Mouse (Mus musculus) lung, adult 2 months (tissue): ENCODE measurements around the gene Tmem200b. TPM values are rescaled to one million over a fixed set of nuclear protein-coding genes. Genes with fewer than 3 reads are reported as not detected.

ENCODE experiments used
- DNase-seq: peaks from one replicate; pipeline ENCODE4 v3.0.0; 2022
- H3K4me1 ChIP-seq: fragments of 200-500 bp; 2 replicates; pipeline ENCODE4 v1.6.1; 2011; ENCODE audit warnings: low read length; ENCODE audit not compliant: control insufficient read depth, insufficient read depth
- H3K4me3 ChIP-seq: fragments of 200-500 bp; replicated peaks from 2 replicates; pipeline ENCODE3; 2011; ENCODE audit warnings: low read depth, mild to moderate bottlenecking, control low read depth, low read length; ENCODE audit errors: extremely low read depth
- CTCF ChIP-seq: fragments of 200-500 bp; IDR thresholded peaks from 2 replicates; pipeline ENCODE4 v1.5.1; 2011; ENCODE audit warnings: mild to moderate bottlenecking, low read length, control low read depth; ENCODE audit not compliant: insufficient read depth
- POLR2A ChIP-seq: fragments of 200-500 bp; IDR thresholded peaks from 2 replicates; pipeline ENCODE4 v1.6.1; 2011; ENCODE audit warnings: low read depth, mild to moderate bottlenecking, control low read depth, low read length, borderline replicate concordance; ENCODE audit errors: extremely low read depth
- WGBS: fragments of 180-500 bp; shearing (Covaris S2); methylation state at CpG from one replicate; pipeline ENCODE4 v1.1.7; 2018; 5-methylcytosine and 5-hydroxymethylcytosine counted together
- polyA plus RNA-seq: library from polyadenylated mRNA; depleted of rRNA; stranded (reverse); fragments of >200 nt; gene quantifications from 2 replicates; pipeline ENCODE4 v1.2.3, GENCODE M21; 2012; rRNA removed

Gene Tmem200b
- 24.8 and 45.1 TPM in 2 replicates for polyA plus RNA-seq

GRCm38 (mm10) chr4:131921461-131922346 is at the start of gene Tmem200b:
TSS of gene Tmem200b (plus strand) at chr4:131921771.
- WGBS = 2% methylated on average over 119 of the region's 130 CpGs
- Histone ChIP-seq H3K4me3 (peak within 1 kb of the TSS; percentile 58), H3K4me1 (peaks cover 3% of the 10 kb centered on the region)
- TF ChIP-seq POLR2A (no peak), CTCF (no peak)
- DNase-seq = no peak

GRCm38 (mm10) chr4:131872672-131873292 is 48.8 kb upstream of the Tmem200b start:
- TF ChIP-seq CTCF = no peak
- no peak for TF ChIP-seq POLR2A
- DNase-seq = no peak
- Histone ChIP-seq H3K4me3 (peak overlapping the region; percentile 67), H3K4me1 (peaks cover 13% of the 10 kb centered on the region)
- 5% methylated on average over 11 of the region's 11 CpGs for WGBS

GRCm38 (mm10) chr4:131873293-131874168 is 48.0 kb upstream of the Tmem200b start, which contains the start of gene Srsf4:
TSS of gene Srsf4 (plus strand) at chr4:131873617.
- H3K4me1 ChIP-seq = peaks cover 16% of the 10 kb centered on the region
- TF ChIP-seq POLR2A (peak; percentile 91), CTCF (no peak)
- peak; percentile 86 for DNase-seq
- peak within 1 kb of the TSS; percentile 75 for H3K4me3 ChIP-seq
- under 1% methylated on average over 110 of the region's 116 CpGs for WGBS

- WGBS = under 1% methylated on average over 20 of the region's 20 CpGs
- no peak for DNase-seq
- H3K4me1 ChIP-seq = peaks cover 16% of the 10 kb centered on the region
- H3K4me3 ChIP-seq = peak overlapping the region; percentile 75
- TF ChIP-seq POLR2A (no peak), CTCF (no peak)
These were observed 47.4 kb upstream of the Tmem200b start for GRCm38 (mm10) chr4:131874169-131874536.

GRCm38 (mm10) chr4:131874567-131874966 is 47.0 kb upstream of the Tmem200b start:
- TF ChIP-seq POLR2A = no peak
- TF ChIP-seq CTCF = no peak
- Histone ChIP-seq H3K4me3 (peak overlapping the region; percentile 75), H3K4me1 (peaks cover 16% of the 10 kb centered on the region)
- DNase-seq = no peak
- WGBS = 1% methylated on average over 11 of the region's 11 CpGs

- no peak overlapping the region for H3K4me3 ChIP-seq
- DNase-seq = no peak
- TF ChIP-seq POLR2A (no peak), CTCF (no peak)
- peaks cover 21% of the 10 kb centered on the region for H3K4me1 ChIP-seq
- WGBS = 26% methylated on average over 3 of the region's 3 CpGs
These were observed 46.3 kb upstream of the Tmem200b start for GRCm38 (mm10) chr4:131875242-131875641.

- no peak for TF ChIP-seq POLR2A
- TF ChIP-seq CTCF = no peak
- WGBS = 40% methylated on average over 2 of the region's 2 CpGs
- no peak for DNase-seq
- Histone ChIP-seq H3K4me3 (no peak overlapping the region), H3K4me1 (peaks cover 29% of the 10 kb centered on the region)
These were observed 44.7 kb upstream of the Tmem200b start for GRCm38 (mm10) chr4:131876836-131877235.

- no peak for TF ChIP-seq CTCF
- no peak for TF ChIP-seq POLR2A
- no peak overlapping the region for H3K4me3 ChIP-seq
- peaks cover 37% of the 10 kb centered on the region for H3K4me1 ChIP-seq
- 49% methylated on average over 1 of the region's 1 CpGs for WGBS
- DNase-seq = no peak
These were observed 41.9 kb upstream of the Tmem200b start for GRCm38 (mm10) chr4:131879692-131880091.

GRCm38 (mm10) chr4:131881306-131881705 is 40.3 kb upstream of the Tmem200b start:
- WGBS = 49% methylated on average over 7 of the region's 7 CpGs
- TF ChIP-seq CTCF = no peak
- no peak for TF ChIP-seq POLR2A
- no peak for DNase-seq
- Histone ChIP-seq H3K4me3 (no peak overlapping the region), H3K4me1 (peaks cover 39% of the 10 kb centered on the region)
